35 mouse cellular contexts compared by ENCODE assay signal in genomic region chr1:139252041-139252440, GRCm38 (mm10).
"Had no signal": no experiment of that assay in that cellular context is flagged by ENCODE, and none has a peak within 500 bp of the region (broad histone marks: within the 10 kb centered on the region; RNA-seq: fewer than 3 reads in every experiment).

No protein-coding gene starts in this region.

- H3K4me2 ChIP-seq: heart, embryonic 11.5 days; heart, embryonic 12.5 days; heart, embryonic 13.5 days; heart, embryonic 15.5 days; hindbrain, embryonic 12.5 days; hindbrain, embryonic 13.5 days; hindbrain, embryonic 14.5 days; hindbrain, embryonic 15.5 days; intestine, embryonic 15.5 days; kidney, embryonic 15.5 days had no signal

- ATAC-seq: hindbrain, embryonic 16.5 days; hindbrain, postnatal 0 days; inflammation-experienced regulatory T-cells, adult 6 months; intestine, embryonic 15.5 days; intestine, embryonic 16.5 days; intestine, postnatal 0 days had no signal

- H3K27ac ChIP-seq: heart, adult 2 months; heart, embryonic 10.5 days; heart, embryonic 13.5 days; heart, embryonic 15.5 days; hindbrain, embryonic 10.5 days; hindbrain, embryonic 12.5 days; hindbrain, embryonic 13.5 days; hindbrain, embryonic 14.5 days; hindbrain, embryonic 15.5 days; hindbrain, postnatal 0 days; intestine, embryonic 15.5 days; kidney, embryonic 15.5 days; layer of hippocampus, adult 2 months had no signal

- H3K9ac ChIP-seq: heart, embryonic 12.5 days; heart, embryonic 13.5 days; heart, embryonic 15.5 days; hindbrain, embryonic 12.5 days; hindbrain, embryonic 13.5 days; hindbrain, embryonic 14.5 days; hindbrain, embryonic 15.5 days; intestine, embryonic 15.5 days; kidney, embryonic 15.5 days had no signal

- H3K36me3 ChIP-seq: heart, embryonic 10.5 days; heart, embryonic 12.5 days; heart, embryonic 13.5 days; heart, embryonic 15.5 days; hindbrain, embryonic 10.5 days; hindbrain, embryonic 12.5 days; hindbrain, embryonic 13.5 days; hindbrain, embryonic 15.5 days; intestine, embryonic 15.5 days; kidney, embryonic 15.5 days had no signal

- H3K27me3 ChIP-seq: heart, embryonic 12.5 days; heart, embryonic 13.5 days; heart, embryonic 15.5 days; hindbrain, embryonic 12.5 days; hindbrain, embryonic 13.5 days; hindbrain, embryonic 15.5 days; intestine, embryonic 15.5 days; kidney, embryonic 15.5 days had no signal

- H3K9me3 ChIP-seq: heart, embryonic 10.5 days; heart, embryonic 12.5 days; heart, embryonic 15.5 days; hindbrain, embryonic 10.5 days; hindbrain, embryonic 12.5 days; hindbrain, embryonic 13.5 days; hindbrain, embryonic 15.5 days; intestine, embryonic 15.5 days; kidney, embryonic 15.5 days had no signal

- DNase-seq: heart, adult 18-20 months; heart, adult 2 months; heart, postnatal 10 days; heart, postnatal 14 days; heart, postnatal 36 days; heart, postnatal 4 days; kidney, adult 11 months; kidney, adult 18-20 months; kidney, adult 2 months; kidney, adult 8-10 months; kidney, adult 9 months; kidney, postnatal 10 days; kidney, postnatal 14 days; kidney, postnatal 25 days; kidney, postnatal 4 days; layer of hippocampus, adult 9-11 months; layer of hippocampus, postnatal 36 days had no signal

- H3K4me1 ChIP-seq: hindbrain, embryonic 10.5 days; hindbrain, embryonic 12.5 days; hindbrain, embryonic 13.5 days; hindbrain, embryonic 15.5 days; intestine, embryonic 15.5 days; kidney, embryonic 15.5 days had no signal

- H3K4me3 ChIP-seq: heart, adult 2 months; heart, embryonic 10.5 days; heart, embryonic 12.5 days; heart, embryonic 13.5 days; heart, embryonic 15.5 days; hindbrain, embryonic 10.5 days; hindbrain, embryonic 12.5 days; hindbrain, embryonic 13.5 days; hindbrain, embryonic 15.5 days; intestine, embryonic 15.5 days; kidney, embryonic 15.5 days; layer of hippocampus, adult 2 months had no signal
